Mouse (Mus musculus) frontal cortex, adult (tissue): ENCODE data around the gene Matk.
A peak's percentile ranks its signal among the peaks of the same experiment; 100 is the strongest.
"Not testable (repeated sequence)": the region's sequence is repeated elsewhere in the genome, so short reads cannot be mapped to it uniquely, and the experiment has no call there.

Experiments
- ATAC-seq: cut with Nextera tagmentation; 2 replicates; pipeline ENCODE4 v1.9.2; 2017; ENCODE audit warnings: mild to moderate bottlenecking, moderate library complexity, mixed read lengths; ENCODE audit not compliant: low TSS enrichment

The Matk gene

GRCm38 (mm10) chr10:81252424-81253419 is at the start of gene Matk:
Gene Matk (plus strand): TSS chr10:81252935.
- peak; percentile 64 for ATAC-seq

- ATAC-seq: no peak
Measured at GRCm38 (mm10) chr10:81202978-81203720, 49.6 kb upstream of the Matk start.

- ATAC-seq: peak; percentile 35
Measured at GRCm38 (mm10) chr10:81204137-81204536, 48.6 kb upstream of the Matk start.

GRCm38 (mm10) chr10:81210154-81210553 is 42.6 kb upstream of the Matk start:
- no peak for ATAC-seq

- no peak for ATAC-seq
Measured at GRCm38 (mm10) chr10:81216260-81216659, 36.5 kb upstream of the Matk start.

GRCm38 (mm10) chr10:81216810-81217209 is 35.9 kb upstream of the Matk start:
- no peak for ATAC-seq

GRCm38 (mm10) chr10:81217267-81217666 is 35.5 kb upstream of the Matk start:
- ATAC-seq: not testable (repeated sequence)

GRCm38 (mm10) chr10:81217964-81218363 is 34.8 kb upstream of the Matk start:
- ATAC-seq: peak; percentile 52; the same call in 1 of the 2 replicates

GRCm38 (mm10) chr10:81221402-81222015 is 31.2 kb upstream of the Matk start:
- ATAC-seq: no peak

- not testable (repeated sequence) for ATAC-seq
Measured at GRCm38 (mm10) chr10:81223731-81224130, 29.0 kb upstream of the Matk start.

- ATAC-seq: peak; percentile 42
Measured at GRCm38 (mm10) chr10:81229735-81230437, 22.8 kb upstream of the Matk start.

GRCm38 (mm10) chr10:81230438-81231332 is 22.1 kb upstream of the Matk start, which contains the start of gene Atcay:
Gene Atcay (minus strand): TSS chr10:81230833.
- peak; percentile 78 for ATAC-seq

- no peak for ATAC-seq
Measured at GRCm38 (mm10) chr10:81231436-81231835, 21.3 kb upstream of the Matk start.

- ATAC-seq: peak; percentile 63
Measured at GRCm38 (mm10) chr10:81232580-81233225, 20.0 kb upstream of the Matk start, which contains the start of gene Zfr2. Gene Zfr2 (plus strand): TSS chr10:81233155.

GRCm38 (mm10) chr10:81233226-81233585 is 19.5 kb upstream of the Matk start:
- ATAC-seq: no peak

- ATAC-seq: no peak
Measured at GRCm38 (mm10) chr10:81234206-81234605, 18.5 kb upstream of the Matk start.

- ATAC-seq: no peak
Measured at GRCm38 (mm10) chr10:81236471-81237268, 16.1 kb upstream of the Matk start.

- ATAC-seq: no peak
Measured at GRCm38 (mm10) chr10:81238618-81239017, 14.1 kb upstream of the Matk start.

GRCm38 (mm10) chr10:81240876-81241275 is 11.9 kb upstream of the Matk start:
- no peak for ATAC-seq
